Mouse (Mus musculus) spleen, adult 18-20 months (tissue): Measurements from ENCODE around the gene Olfr432.
A peak's percentile ranks its signal among the peaks of the same experiment; 100 is the strongest.
"Not testable (repeated sequence)": the region's sequence is repeated elsewhere in the genome, so short reads cannot be mapped to it uniquely, and the experiment has no call there.

Source experiments
- DNase-seq, 2 experiments: peaks; one replicate each; pipeline ENCODE4 v3.0.0; 2022; ENCODE audit warnings: mixed read lengths in 2 of 2

Olfr432 gene

GRCm38 (mm10) chr1:174048893-174049292 is at the start of gene Olfr432:
Gene Olfr432 (plus strand): TSS chr1:174049205.
- DNase-seq = no peak

GRCm38 (mm10) chr1:174004352-174005109 is 44.5 kb upstream of the Olfr432 start:
- not testable (repeated sequence) for DNase-seq

GRCm38 (mm10) chr1:174007050-174007449 is 42.0 kb upstream of the Olfr432 start:
- DNase-seq = not testable (repeated sequence)

GRCm38 (mm10) chr1:174031698-174032097 is 17.3 kb upstream of the Olfr432 start, which contains the start of gene Ifi205:
Gene Ifi205 (minus strand): TSS chr1:174031810.
- DNase-seq = no peak

- DNase-seq = no peak
Measured at GRCm38 (mm10) chr1:174035841-174036240, 13.2 kb upstream of the Olfr432 start.

- DNase-seq = no peak
Measured at GRCm38 (mm10) chr1:174038480-174038879, 10.5 kb upstream of the Olfr432 start.

- peak; percentile 27 to 45 for DNase-seq
Measured at GRCm38 (mm10) chr1:174040523-174041177, 8.4 kb upstream of the Olfr432 start, which contains the start of gene Olfr433. Gene Olfr433 (plus strand): TSS chr1:174040705.

- not testable (repeated sequence) for DNase-seq
Measured at GRCm38 (mm10) chr1:174042091-174042884, 6.7 kb upstream of the Olfr432 start.

GRCm38 (mm10) chr1:174044431-174044830 is 4.6 kb upstream of the Olfr432 start:
- no peak for DNase-seq

GRCm38 (mm10) chr1:174048227-174048626 is 778 bp upstream of the Olfr432 start:
- not testable (repeated sequence) for DNase-seq

- not testable (repeated sequence) for DNase-seq
Measured at GRCm38 (mm10) chr1:174049357-174049756, 352 bp downstream of the Olfr432 start.

GRCm38 (mm10) chr1:174050532-174050931 is 1.5 kb downstream of the Olfr432 start:
- no peak for DNase-seq

GRCm38 (mm10) chr1:174051515-174051914 is 2.5 kb downstream of the Olfr432 start:
- DNase-seq = no peak

- no peak for DNase-seq
Measured at GRCm38 (mm10) chr1:174051931-174052536, 3.0 kb downstream of the Olfr432 start.

GRCm38 (mm10) chr1:174052981-174053380 is 4.0 kb downstream of the Olfr432 start:
- no peak for DNase-seq

- no peak for DNase-seq
Measured at GRCm38 (mm10) chr1:174055248-174055647, 6.2 kb downstream of the Olfr432 start.

- no peak for DNase-seq
Measured at GRCm38 (mm10) chr1:174066305-174066704, 17.3 kb downstream of the Olfr432 start, which contains the start of gene Olfr430. Gene Olfr430 (plus strand): TSS chr1:174066605.

GRCm38 (mm10) chr1:174084031-174084430 is 35.0 kb downstream of the Olfr432 start, which contains the start of gene Olfr429:
Gene Olfr429 (plus strand): TSS chr1:174084331.
- DNase-seq = no peak

GRCm38 (mm10) chr1:174096591-174096990 is 47.6 kb downstream of the Olfr432 start, which contains the start of gene Olfr427:
Gene Olfr427 (plus strand): TSS chr1:174096891.
- DNase-seq = no peak

GRCm38 (mm10) chr1:174103735-174104134 is 54.7 kb downstream of the Olfr432 start:
- no peak for DNase-seq
